Mouse (Mus musculus): ENCODE results near the gene Rcbtb2. TPM values are rescaled to one million over a fixed set of nuclear protein-coding genes. Genes with fewer than 3 reads are reported as not detected.

The Rcbtb2 gene
- total RNA-seq, 2 experiments from 2014 or later = 33.0 to 33.1 TPM

GRCm38 (mm10) chr14:73199058-73199457, 76.2 kb downstream of the Rcbtb2 start:
- DNase-seq (ENCODE audit: low spot score in 2 of 2) = no peak

GRCm38 (mm10) chr14:73201447-73201846, 78.6 kb downstream of the Rcbtb2 start:
- no peak for DNase-seq (ENCODE audit: low spot score in 2 of 2)

GRCm38 (mm10) chr14:73204016-73204415, 81.2 kb downstream of the Rcbtb2 start:
- no peak for DNase-seq (ENCODE audit: low spot score in 2 of 2)

DNA sequence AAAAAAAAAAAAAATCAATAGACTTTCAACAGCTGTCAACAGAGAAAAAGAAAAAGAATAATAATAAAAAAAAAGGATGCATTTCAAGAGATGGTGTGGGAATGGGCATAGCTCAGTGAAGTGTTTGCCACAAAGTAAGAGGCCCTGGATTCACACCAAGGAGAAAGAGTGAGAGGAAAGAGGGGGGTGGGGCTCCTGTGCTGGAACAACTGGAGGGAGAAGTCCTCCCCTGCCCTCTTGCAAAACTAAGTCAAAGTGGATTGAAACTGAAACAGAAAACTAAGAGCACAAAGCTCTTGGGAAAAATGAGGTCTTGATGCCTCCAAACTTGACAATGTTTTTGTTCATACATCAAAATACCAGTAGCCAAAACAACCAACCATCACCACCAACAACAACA, 86.4 kb downstream of the Rcbtb2 start:
- DNase-seq (ENCODE audit: low spot score in 2 of 2) = no peak

DNA sequence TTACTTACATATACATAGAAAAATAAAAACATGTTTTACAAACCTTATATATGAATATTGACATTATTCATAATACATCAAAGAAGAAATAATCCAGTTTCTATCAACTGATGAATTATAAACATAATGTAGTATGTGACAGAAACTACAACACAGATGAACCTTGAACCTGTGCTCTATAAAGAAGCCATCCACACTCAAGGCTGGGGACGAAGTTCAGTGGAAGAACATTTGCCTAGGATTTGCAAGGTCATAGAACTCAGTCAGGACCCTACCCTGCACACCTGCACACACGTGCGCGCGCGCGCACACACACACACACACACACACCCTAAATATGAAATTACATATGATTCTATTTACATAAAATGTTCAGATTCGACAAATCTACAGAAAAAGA, 87.4 kb downstream of the Rcbtb2 start:
- no peak for DNase-seq (ENCODE audit: low spot score in 2 of 2)

DNA sequence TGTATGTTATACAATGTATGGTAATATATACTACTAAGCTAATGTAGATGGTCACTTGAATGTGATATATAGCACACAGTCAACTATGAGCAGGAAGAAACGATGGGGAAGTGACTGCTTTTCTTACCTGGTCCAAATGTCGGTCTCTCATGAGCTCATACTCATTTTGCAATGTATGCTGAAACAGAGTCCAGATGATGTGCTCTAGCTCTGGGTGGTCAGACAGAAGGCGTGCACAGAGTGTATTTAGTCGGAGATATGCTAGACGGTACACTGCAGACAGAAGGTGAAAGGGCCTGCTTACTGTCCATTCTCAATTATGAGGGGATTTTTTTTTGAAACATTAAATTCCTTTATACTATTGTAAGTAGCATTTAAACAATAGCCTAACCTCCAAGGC, 88.6 kb downstream of the Rcbtb2 start:
- DNase-seq (ENCODE audit: low spot score in 2 of 2) = no peak

- DNase-seq (ENCODE audit: low spot score in 2 of 2) = no peak
These were observed 94.2 kb downstream of the Rcbtb2 start for GRCm38 (mm10) chr14:73217062-73217461.

DNA sequence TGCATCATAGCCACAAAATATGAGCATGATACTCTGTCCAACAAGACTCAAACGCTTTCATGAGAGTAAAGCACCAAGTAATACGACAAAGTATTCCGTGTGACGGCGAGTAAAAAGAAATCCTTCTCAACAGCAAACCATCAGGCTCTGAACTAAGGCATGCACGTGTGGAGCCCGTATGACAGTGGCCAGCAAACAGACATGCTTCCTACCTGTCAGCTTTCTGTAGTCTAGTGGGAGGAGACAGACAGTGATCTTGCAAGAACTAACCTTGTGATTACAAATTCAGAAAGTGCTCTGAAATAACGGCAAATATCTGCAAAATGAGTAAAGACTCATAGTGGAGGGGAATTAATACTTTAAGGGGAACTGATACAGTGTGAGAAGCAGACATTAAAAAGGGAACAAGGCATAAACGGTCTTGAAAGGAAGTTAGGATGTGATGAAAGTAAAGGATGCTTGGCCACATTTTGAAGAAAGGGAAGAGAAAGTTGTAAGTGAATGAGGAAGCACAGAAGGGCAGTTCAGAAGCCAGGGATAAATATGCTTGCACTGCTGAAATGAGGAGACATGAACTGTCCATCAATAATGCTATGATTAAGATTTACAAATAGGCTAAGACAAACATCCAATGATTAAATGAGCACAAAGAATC, 99.6 kb downstream of the Rcbtb2 start:
- DNase-seq (ENCODE audit: low spot score in 2 of 2) = no peak

DNA sequence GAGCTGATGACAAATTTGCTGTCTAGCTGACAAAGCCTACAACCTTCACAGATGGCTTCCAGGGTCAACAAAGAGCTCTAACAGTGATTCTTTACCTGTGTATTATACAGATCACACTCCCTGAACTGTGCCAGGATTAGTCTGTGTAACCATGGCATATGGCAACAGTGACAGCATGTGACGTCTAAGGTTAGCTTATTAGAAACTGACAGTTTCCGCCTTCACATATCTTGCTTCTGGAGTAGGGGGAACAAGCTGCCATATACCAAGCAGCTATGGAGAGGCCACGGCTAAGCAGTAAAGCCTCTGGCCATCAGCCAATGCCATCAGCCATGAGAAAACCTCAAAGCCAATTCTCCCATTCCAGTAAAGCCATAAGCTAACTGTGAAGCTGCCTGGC, 103.5 kb downstream of the Rcbtb2 start:
- DNase-seq (ENCODE audit: low spot score in 2 of 2) = no peak

GRCm38 (mm10) chr14:73226849-73227248, 104.0 kb downstream of the Rcbtb2 start:
- no peak for DNase-seq (ENCODE audit: low spot score in 2 of 2)

DNA sequence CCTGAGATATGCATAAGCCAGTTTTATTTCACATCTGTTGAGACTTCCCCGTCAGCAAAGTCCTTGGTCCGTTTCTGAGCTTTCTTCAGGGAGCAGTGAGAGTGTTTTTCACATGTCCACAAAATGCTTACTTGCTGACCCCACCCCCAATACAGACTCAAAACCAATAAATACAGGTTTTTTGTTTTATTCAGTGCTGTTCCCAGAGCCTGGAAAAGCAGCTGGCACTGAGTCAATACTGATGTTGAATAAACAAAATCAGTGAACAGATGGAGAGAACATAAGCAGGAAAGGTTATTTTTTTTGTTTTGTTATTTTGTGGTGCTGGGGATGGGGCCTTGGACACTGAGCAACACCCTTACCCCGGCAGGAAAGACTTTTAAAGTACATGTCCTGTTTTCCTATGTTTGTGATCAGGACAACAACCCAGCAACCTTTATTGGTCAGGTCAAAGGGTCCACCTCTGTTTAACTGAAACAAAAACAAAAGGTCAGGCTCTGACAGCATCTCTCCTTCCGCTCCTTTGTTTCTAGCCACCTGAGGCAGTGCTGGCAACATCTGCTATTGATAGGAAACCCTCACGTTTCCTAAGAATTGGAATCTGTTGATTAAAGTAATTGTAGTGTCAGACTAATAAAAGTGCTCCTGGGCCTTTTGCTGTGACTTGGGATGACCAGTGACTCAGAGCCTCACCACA, 108.6 kb downstream of the Rcbtb2 start:
- no peak for DNase-seq (ENCODE audit: low spot score in 2 of 2)

DNA sequence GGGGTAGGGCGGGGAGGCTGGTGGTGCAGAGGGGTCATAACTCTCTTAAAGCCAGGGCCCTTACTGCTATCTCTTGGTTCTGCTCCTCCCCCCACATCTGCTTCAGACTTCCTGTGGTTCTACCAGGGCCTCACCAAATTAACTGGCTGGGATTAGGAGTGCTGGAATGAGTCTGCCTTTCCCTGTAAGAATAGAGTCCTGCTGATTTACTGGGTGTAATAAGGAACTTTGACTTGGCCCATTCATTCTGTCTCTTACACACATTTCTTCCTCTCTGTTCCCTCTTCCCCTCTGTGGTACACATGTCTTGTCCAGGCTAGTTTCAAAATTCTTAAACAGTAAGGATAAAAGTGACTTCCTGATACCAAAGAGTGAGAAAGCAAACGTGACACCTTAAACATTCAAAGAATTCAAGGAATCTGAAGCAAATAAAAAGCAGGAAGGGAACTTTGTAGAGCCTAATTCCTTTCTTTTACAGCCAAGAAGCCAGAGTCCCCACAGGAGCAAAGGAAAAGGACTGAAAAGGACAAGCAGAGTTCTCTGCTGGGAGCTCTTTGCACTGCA, 111.7 kb downstream of the Rcbtb2 start:
- no peak for DNase-seq (ENCODE audit: low spot score in 2 of 2)

- peak; percentile 23 to 25 for DNase-seq (ENCODE audit: low spot score in 2 of 2)
These were observed 115.0 kb downstream of the Rcbtb2 start, which contains the start of gene Lpar6 for GRCm38 (mm10) chr14:73237848-73238321. TSS of gene Lpar6 (plus strand) at chr14:73237895.

GRCm38 (mm10) chr14:73238498-73239250, 115.8 kb downstream of the Rcbtb2 start:
- DNase-seq (ENCODE audit: low spot score in 2 of 2) = peak; percentile 15 to 37

- DNase-seq (ENCODE audit: low spot score in 2 of 2) = no peak
These were observed 116.5 kb downstream of the Rcbtb2 start for GRCm38 (mm10) chr14:73239291-73239690.

DNA sequence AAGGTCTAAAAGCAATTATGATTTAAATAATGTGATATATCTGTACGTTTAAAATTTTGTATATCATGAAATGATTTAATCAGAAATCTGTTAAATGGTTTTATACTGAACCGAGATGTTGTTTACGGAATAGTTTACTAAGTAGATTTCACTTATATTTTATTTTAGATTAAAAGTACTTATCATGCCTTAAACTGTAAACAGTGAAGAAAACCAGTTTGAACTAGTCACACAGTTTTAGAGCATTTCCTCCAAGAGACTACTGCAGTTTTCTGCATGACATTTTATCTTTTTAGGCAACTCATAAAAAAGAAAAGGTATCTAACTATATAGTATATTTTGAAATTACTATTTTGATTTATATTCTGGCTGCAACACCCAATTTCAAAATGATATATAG, 117.0 kb downstream of the Rcbtb2 start:
- no peak for DNase-seq (ENCODE audit: low spot score in 2 of 2)

GRCm38 (mm10) chr14:73244061-73244597, 121.3 kb downstream of the Rcbtb2 start:
- DNase-seq (ENCODE audit: low spot score in 2 of 2) = no peak

DNA sequence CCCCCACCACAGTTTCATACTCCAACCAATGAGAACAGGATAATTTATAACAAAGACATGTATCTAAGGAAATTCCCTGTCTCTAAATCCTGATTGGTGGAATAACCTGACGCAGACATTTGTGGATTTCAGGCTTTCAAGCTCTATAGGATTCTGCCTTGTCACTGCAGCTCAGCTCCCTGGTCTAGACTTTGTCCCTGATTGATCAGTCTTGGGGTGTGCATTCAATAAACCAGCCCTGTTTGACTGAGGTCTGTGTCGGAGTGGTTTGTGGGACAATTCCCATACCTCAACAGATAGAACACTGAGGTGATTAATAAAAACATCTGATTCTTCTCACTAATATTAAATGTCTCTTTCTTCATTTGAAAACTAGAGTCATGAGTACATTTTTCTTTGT, 127.2 kb downstream of the Rcbtb2 start:
- DNase-seq (ENCODE audit: low spot score in 2 of 2) = no peak

DNA sequence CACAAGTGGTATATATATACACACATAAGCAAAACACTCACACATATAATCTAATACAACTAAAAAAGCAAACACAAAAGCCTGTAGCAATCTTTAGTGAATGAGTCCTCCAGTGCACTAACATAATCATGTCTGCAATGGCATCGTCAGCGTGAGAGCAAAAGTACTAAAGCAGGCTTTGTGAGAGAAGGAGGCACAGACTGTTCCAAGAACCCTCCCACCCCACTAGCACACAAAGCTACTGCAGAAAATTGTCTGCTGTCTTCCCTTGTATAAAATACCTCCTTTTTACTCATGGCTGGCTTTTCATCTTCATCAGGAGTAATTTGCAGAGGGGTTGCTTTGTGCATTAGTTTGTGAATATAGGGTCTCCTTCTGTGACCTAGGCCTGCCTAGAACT, 129.4 kb downstream of the Rcbtb2 start:
- no peak for DNase-seq (ENCODE audit: low spot score in 2 of 2)

DNA sequence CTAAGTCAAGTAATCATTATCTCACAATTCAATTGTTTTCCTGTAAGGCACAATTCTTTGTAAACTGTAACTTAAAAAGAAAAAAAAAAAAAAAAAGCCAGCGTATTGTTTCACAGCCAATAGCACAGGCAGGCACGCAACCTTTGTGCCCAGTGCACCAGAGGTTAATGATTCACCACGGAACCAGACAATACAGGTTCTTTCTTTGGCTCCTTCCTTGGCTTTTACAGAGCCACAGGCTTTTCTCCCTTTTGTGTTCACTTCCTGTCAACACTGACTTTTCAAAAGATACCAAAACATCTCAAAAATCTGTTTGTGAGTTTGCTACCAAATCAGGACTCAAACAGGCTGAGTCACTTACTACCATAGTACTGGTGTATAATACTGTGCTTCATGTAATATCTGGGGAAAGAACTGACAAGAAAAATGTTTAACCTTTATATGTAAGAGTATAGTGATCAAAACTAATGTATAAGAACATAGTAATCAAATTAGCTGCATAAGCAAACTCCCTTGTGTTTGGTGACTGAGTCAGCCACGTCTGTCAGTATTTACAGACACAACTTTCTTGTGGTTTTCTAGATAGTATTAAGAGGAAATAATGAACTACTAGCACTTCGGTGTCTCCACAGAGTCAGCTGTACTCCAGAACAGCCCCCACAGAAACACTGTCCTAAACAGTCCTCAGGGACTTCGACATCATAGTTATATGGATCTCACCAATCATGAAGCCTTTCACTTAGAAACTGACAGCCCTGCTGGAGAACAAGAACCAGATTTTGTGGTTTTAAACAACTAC, 130.8 kb downstream of the Rcbtb2 start:
- DNase-seq (ENCODE audit: low spot score in 2 of 2) = no peak

GRCm38 (mm10) chr14:73254412-73254811, 131.6 kb downstream of the Rcbtb2 start:
- no peak for DNase-seq (ENCODE audit: low spot score in 2 of 2)
